Mouse (Mus musculus) G1E-ER4 (cell line): Measurements from ENCODE around the gene Epha1. TPM values are rescaled to one million over a fixed set of nuclear protein-coding genes. Genes with fewer than 3 reads are reported as not detected.

ENCODE experiments used
- GATA1 ChIP-seq: IDR thresholded peaks from one replicate; pipeline ENCODE4 v1.8.0; 2012; ENCODE audit warnings: low read length, inconsistent platforms
- polyA plus RNA-seq: library from polyadenylated mRNA; stranded (reverse); fragments of >175 nt; gene quantifications from 2 replicates; pipeline ENCODE4 v1.2.3, GENCODE M21; 2012

The Epha1 gene
- polyA plus RNA-seq, 1 experiment, result not detected

GRCm38 (mm10) chr6:42361041-42361895, 11.8 kb downstream of the Epha1 start:
- no peak for TF ChIP-seq GATA1

GRCm38 (mm10) chr6:42360231-42360840, 12.7 kb downstream of the Epha1 start:
- no peak for TF ChIP-seq GATA1

GRCm38 (mm10) chr6:42359364-42360147, 13.5 kb downstream of the Epha1 start:
- TF ChIP-seq GATA1, result no peak

- TF ChIP-seq GATA1, result no peak
These were observed 14.2 kb downstream of the Epha1 start for GRCm38 (mm10) chr6:42358901-42359300.

GRCm38 (mm10) chr6:42357901-42358300, 15.2 kb downstream of the Epha1 start:
- TF ChIP-seq GATA1, result no peak

- no peak for TF ChIP-seq GATA1
These were observed 16.2 kb downstream of the Epha1 start for GRCm38 (mm10) chr6:42356913-42357312.

GRCm38 (mm10) chr6:42355794-42356600, 17.1 kb downstream of the Epha1 start:
- TF ChIP-seq GATA1, result no peak

GRCm38 (mm10) chr6:42355366-42355765, 17.7 kb downstream of the Epha1 start:
- no peak for TF ChIP-seq GATA1

- TF ChIP-seq GATA1, result no peak
These were observed 18.7 kb downstream of the Epha1 start for GRCm38 (mm10) chr6:42354076-42355019.

GRCm38 (mm10) chr6:42353180-42353579, 19.9 kb downstream of the Epha1 start:
- peak; percentile 43 for TF ChIP-seq GATA1

GRCm38 (mm10) chr6:42352486-42352846, 20.6 kb downstream of the Epha1 start:
- TF ChIP-seq GATA1, result no peak

- TF ChIP-seq GATA1, result no peak
These were observed 21.1 kb downstream of the Epha1 start for GRCm38 (mm10) chr6:42351776-42352485.

- no peak for TF ChIP-seq GATA1
These were observed 21.9 kb downstream of the Epha1 start for GRCm38 (mm10) chr6:42350968-42351775.
